Mouse (Mus musculus): ENCODE measurements around the gene Gm21994.
"Not testable (repeated sequence)": the region's sequence is repeated elsewhere in the genome, so short reads cannot be mapped to it uniquely, and the experiment has no call there.

- not testable (repeated sequence) for TF ChIP-seq POLR2A (IDR thresholded peaks at IDR 0.05; ENCODE audit: borderline replicate concordance, insufficient read depth, low read length); CTCF (IDR thresholded peaks at IDR 0.05; ENCODE audit: borderline replicate concordance, insufficient read depth, low read depth, low read length)
Measured at GRCm38 (mm10) chr2:150217600-150218362, 37.6 kb downstream of the Gm21994 start, which contains the start of gene Zfp937.

Measured in cerebellum, adult 2 months (tissue).